Mouse (Mus musculus): ENCODE measurements at regions not wholly inside any gene's neighbourhood (a gene's known extent, or its start where the extent isn't known, plus 50 kb on each side); places are given as distances from the start of the nearest gene placed in this dataset.

DNA sequence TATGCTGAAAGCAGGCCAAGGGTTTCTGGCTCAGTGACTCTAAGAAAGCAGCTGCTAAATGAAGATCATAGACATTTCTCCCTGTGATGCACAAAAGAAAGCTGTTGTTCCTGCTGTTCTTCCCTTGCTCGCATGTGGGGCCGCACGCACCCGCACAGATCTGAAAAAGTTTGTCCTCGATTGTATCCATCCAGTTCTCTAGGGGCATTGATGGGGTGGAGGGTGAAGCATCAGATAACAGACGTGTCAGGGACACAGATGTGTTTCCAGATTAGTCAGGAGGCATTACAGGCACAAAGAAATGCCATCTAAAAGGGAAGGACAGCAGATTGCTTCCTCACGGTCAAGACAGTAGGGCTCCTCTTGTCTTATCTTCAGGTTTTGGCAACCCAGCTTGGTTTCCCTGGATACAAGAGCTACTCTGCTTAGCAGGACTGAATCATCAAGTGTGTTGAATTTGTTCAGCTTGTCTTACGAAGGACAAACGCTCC is 2001.3 kb downstream of the Pcdh9 start:
- Histone ChIP-seq H3K9ac (replicated peaks; ENCODE audit: low read depth, low read length) (no peak overlapping the region), H3K4me2 (ENCODE audit: low read depth, low read length) (no peak overlapping the region), H3K4me3 (ENCODE audit: low read depth, low read length) (no peak overlapping the region), H3K27me3 (ENCODE audit: control insufficient read depth, insufficient read depth, low read length) (no peaks in the 10 kb centered on the region), H3K27ac (ENCODE audit: low read depth, low read length) (no peak overlapping the region), H3K9me3 (ENCODE audit: control insufficient read depth, low read length) (no peaks in the 10 kb centered on the region), H3K4me1 (ENCODE audit: control insufficient read depth, insufficient read depth, low read length) (no peaks in the 10 kb centered on the region), H3K36me3 (ENCODE audit: control insufficient read depth, insufficient read depth, low read length) (no peaks in the 10 kb centered on the region)
- WGBS = 70% methylated on average over 9 of the region's 9 CpGs
- ATAC-seq (ENCODE audit: low read depth) = no peak

- Histone ChIP-seq H3K9ac (replicated peaks; ENCODE audit: low read depth, low read length) (no peak overlapping the region), H3K27ac (ENCODE audit: low read depth, low read length) (no peak overlapping the region), H3K4me2 (ENCODE audit: low read depth, low read length) (no peak overlapping the region), H3K4me3 (ENCODE audit: low read depth, low read length) (no peak overlapping the region), H3K9me3 (ENCODE audit: control insufficient read depth, low read length) (no peaks in the 10 kb centered on the region), H3K4me1 (ENCODE audit: control insufficient read depth, insufficient read depth, low read length) (no peaks in the 10 kb centered on the region), H3K36me3 (ENCODE audit: control insufficient read depth, insufficient read depth, low read length) (no peaks in the 10 kb centered on the region), H3K27me3 (ENCODE audit: control insufficient read depth, insufficient read depth, low read length) (no peaks in the 10 kb centered on the region)
- 36% methylated on average over 5 of the region's 5 CpGs for WGBS
- ATAC-seq (ENCODE audit: low read depth) = peak; percentile 65; the same call in 1 of the 2 replicates
Observed at GRCm38 (mm10) chr14:91865935-91866664, 2024.4 kb downstream of the Pcdh9 start.

GRCm38 (mm10) chr14:91852258-91852657 is 2038.2 kb downstream of the Pcdh9 start:
- H3K4me1 ChIP-seq (ENCODE audit: control insufficient read depth, insufficient read depth, low read length) = no peaks in the 10 kb centered on the region
- no peak for ATAC-seq (ENCODE audit: low read depth)
- H3K4me3 ChIP-seq (ENCODE audit: low read depth, low read length) = no peak overlapping the region
- no peak overlapping the region for H3K27ac ChIP-seq (ENCODE audit: low read depth, low read length)
- no peaks in the 10 kb centered on the region for H3K36me3 ChIP-seq (ENCODE audit: control insufficient read depth, insufficient read depth, low read length)
- no peak overlapping the region for H3K9ac ChIP-seq (replicated peaks; ENCODE audit: low read depth, low read length)
- H3K4me2 ChIP-seq (ENCODE audit: low read depth, low read length) = no peak overlapping the region
- 95% methylated on average over 8 of the region's 8 CpGs for WGBS
- no peaks in the 10 kb centered on the region for H3K27me3 ChIP-seq (ENCODE audit: control insufficient read depth, insufficient read depth, low read length)
- H3K9me3 ChIP-seq (ENCODE audit: control insufficient read depth, low read length) = no peaks in the 10 kb centered on the region

All from neural tube, embryonic 14.5 days (tissue).